9 mouse cellular contexts compared by ENCODE assay signal in genomic region chr2:148874617-148875334, GRCm38 (mm10). TPM values are rescaled to one million over a fixed set of nuclear protein-coding genes. Genes with fewer than 3 reads are reported as not detected.
DNase-seq lines count a peak whose midpoint lies in the region; ATAC-seq lines count a peak whose summit lies in the region.
"Had no signal": no experiment of that assay in that cellular context is flagged by ENCODE, and none has a peak within 500 bp of the region (broad histone marks: within the 10 kb centered on the region; RNA-seq: fewer than 3 reads in every experiment).

No protein-coding gene starts in this region.

- ATAC-seq in heart, embryonic 16.5 days (replicated peaks; ENCODE audit: extremely low read depth, insufficient read depth, low FRiP score) = peak; percentile 42
- ATAC-seq in midbrain, embryonic 12.5 days (ENCODE audit: low FRiP score, low read depth) = peak; percentile 73

- peak; percentile 35 for DNase-seq in CD4-positive, CD25-positive, alpha-beta regulatory T cell, adult 2 months (ENCODE audit: low read depth, low spot score)
- peak; percentile 65 for DNase-seq in NIH3T3 (ENCODE audit: low read depth)
- DNase-seq in embryo, embryonic 10 days (ENCODE audit: low spot score) = peak; percentile 57
- DNase-seq in limb, embryonic 10.5 days (ENCODE audit: low spot score) = no peak
- no peak for DNase-seq in left cerebral cortex, adult 18-20 months (ENCODE audit: low spot score in 2 of 2)
- DNase-seq in layer of hippocampus, adult 9-10 months (ENCODE audit: low spot score) = no peak

- peak overlapping the region; percentile 90 for H3K4me3 ChIP-seq in heart, embryonic 16.5 days (ENCODE audit: low read length)
- H3K4me3 ChIP-seq in limb, embryonic 10.5 days = peak overlapping the region; percentile 85
- peak overlapping the region; percentile 74 for H3K4me3 ChIP-seq in midbrain, embryonic 12.5 days

- no peaks in the 10 kb centered on the region for H3K9me3 ChIP-seq in heart, embryonic 16.5 days (replicated peaks; ENCODE audit: control insufficient read depth, low read length)
- H3K9me3 ChIP-seq in limb, embryonic 10.5 days (replicated peaks) = no peaks in the 10 kb centered on the region
- no peaks in the 10 kb centered on the region for H3K9me3 ChIP-seq in midbrain, embryonic 12.5 days

- peak overlapping the region; percentile 89 for H3K4me2 ChIP-seq in heart, embryonic 16.5 days (ENCODE audit: low read depth, low read length)
- peak overlapping the region; percentile 86 for H3K4me2 ChIP-seq in midbrain, embryonic 12.5 days (replicated peaks)

- H3K9ac ChIP-seq in heart, embryonic 16.5 days (ENCODE audit: low read length) = peak overlapping the region; percentile 92
- H3K9ac ChIP-seq in midbrain, embryonic 12.5 days (replicated peaks) = peak overlapping the region; percentile 82

- peaks cover 52% of the 10 kb centered on the region for H3K4me1 ChIP-seq in heart, embryonic 16.5 days (ENCODE audit: control insufficient read depth, insufficient read depth, low read length)
- peaks cover 40% of the 10 kb centered on the region for H3K4me1 ChIP-seq in limb, embryonic 10.5 days
- peaks cover 28% of the 10 kb centered on the region for H3K4me1 ChIP-seq in midbrain, embryonic 12.5 days

- H3K36me3 ChIP-seq in heart, embryonic 16.5 days (ENCODE audit: control insufficient read depth, insufficient read depth) = peaks cover 17% of the 10 kb centered on the region
- peaks cover 29% of the 10 kb centered on the region for H3K36me3 ChIP-seq in limb, embryonic 10.5 days
- peaks cover 21% of the 10 kb centered on the region for H3K36me3 ChIP-seq in midbrain, embryonic 12.5 days

- under 1% methylated on average over 34 of the region's 34 CpGs for WGBS in heart, embryonic 16.5 days
- WGBS in limb, embryonic 10.5 days = under 1% methylated on average over 34 of the region's 34 CpGs
- 2% methylated on average over 34 of the region's 34 CpGs for WGBS in midbrain, embryonic 12.5 days

- peak overlapping the region; percentile 95 for H3K27ac ChIP-seq in heart, embryonic 16.5 days (ENCODE audit: low read length)
- H3K27ac ChIP-seq in limb, embryonic 10.5 days = peak overlapping the region; percentile 94
- H3K27ac ChIP-seq in midbrain, embryonic 12.5 days (replicated peaks) = peak overlapping the region; percentile 84

- no peaks in the 10 kb centered on the region for H3K27me3 ChIP-seq in heart, embryonic 16.5 days (ENCODE audit: control insufficient read depth, insufficient read depth, low read length)
- H3K27me3 ChIP-seq in limb, embryonic 10.5 days (ENCODE audit: low read depth, poor library complexity, severe bottlenecking) = no peaks in the 10 kb centered on the region
- H3K27me3 ChIP-seq in midbrain, embryonic 12.5 days = no peaks in the 10 kb centered on the region

RNA-seq across cellular contexts. Expression of gene Cst3, which starts 0.7 kb away (rescaled TPM):
- 721 and 724 TPM in 2 replicates for polyA plus RNA-seq in heart, embryonic 16.5 days (2015; fragmentation: Nextera tagmentation; extraction: Ambion mirVana)
- polyA plus RNA-seq in limb, embryonic 10.5 days (2016; fragmentation: Nextera tagmentation; extraction: Ambion mirVana) = 209 and 241 TPM in 2 replicates
- 325 and 355 TPM in 2 replicates for polyA plus RNA-seq in midbrain, embryonic 12.5 days (2016; fragmentation: Nextera tagmentation; extraction: Ambion mirVana)
- 1,000 to 10,000 TPM; 2,004 to 2,127 TPM for total RNA-seq in left cerebral cortex, adult 18-20 months (2021)

RNA-seq across cellular contexts. Expression of gene 9230104L09Rik, which starts 9.9 kb away (rescaled TPM):
- 0.38 and 0.71 TPM in 2 replicates for polyA plus RNA-seq in heart, embryonic 16.5 days (2015; fragmentation: Nextera tagmentation; extraction: Ambion mirVana)
- not detected in 2 replicates for polyA plus RNA-seq in limb, embryonic 10.5 days (2016; fragmentation: Nextera tagmentation; extraction: Ambion mirVana)
- polyA plus RNA-seq in midbrain, embryonic 12.5 days (2016; fragmentation: Nextera tagmentation; extraction: Ambion mirVana) = not detected in 2 replicates
- total RNA-seq in left cerebral cortex, adult 18-20 months (2021) = not detected
- total RNA-seq: layer of hippocampus, postnatal 10 days had no signal

RNA-seq across cellular contexts. Expression of gene Cst9, which starts 39.8 kb away (rescaled TPM):
- 2.8 and 4.5 TPM in 2 replicates for polyA plus RNA-seq in heart, embryonic 16.5 days (2015; fragmentation: Nextera tagmentation; extraction: Ambion mirVana)
- not detected in 2 replicates for polyA plus RNA-seq in limb, embryonic 10.5 days (2016; fragmentation: Nextera tagmentation; extraction: Ambion mirVana)
- polyA plus RNA-seq in midbrain, embryonic 12.5 days (2016; fragmentation: Nextera tagmentation; extraction: Ambion mirVana) = not detected in 2 replicates
- not detected for total RNA-seq in left cerebral cortex, adult 18-20 months (2021)
- total RNA-seq: layer of hippocampus, postnatal 10 days had no signal

RNA-seq across cellular contexts. Expression of gene Cst13, which starts 54.9 kb away (rescaled TPM):
- polyA plus RNA-seq in heart, embryonic 16.5 days (2015; fragmentation: Nextera tagmentation; extraction: Ambion mirVana) = not detected in 2 replicates
- polyA plus RNA-seq in limb, embryonic 10.5 days (2016; fragmentation: Nextera tagmentation; extraction: Ambion mirVana) = not detected in 2 replicates
- polyA plus RNA-seq in midbrain, embryonic 12.5 days (2016; fragmentation: Nextera tagmentation; extraction: Ambion mirVana) = not detected in 2 replicates
- not detected for total RNA-seq in left cerebral cortex, adult 18-20 months (2021)
- total RNA-seq: layer of hippocampus, postnatal 10 days had no signal

Comparison
In these comparisons a context has a peak if more than half of its experiments do, and no peak if none do; other contexts are left out.
1. DNase-seq: peak in CD4-positive, CD25-positive, alpha-beta regulatory T cell, adult 2 months (single experiment), NIH3T3 (single experiment) and embryo, embryonic 10 days (single experiment); none in limb, embryonic 10.5 days (single experiment), left cerebral cortex, adult 18-20 months (0 of 2) and layer of hippocampus, adult 9-10 months (single experiment).
2. Peak in every context shown above with its lines, with median percentiles within 50 percentile points of each other: H3K27ac ChIP-seq and H3K4me3 ChIP-seq.